Mouse (Mus musculus) midbrain, postnatal 0 days (tissue): Measurements from ENCODE around the gene Siglech. TPM values are rescaled to one million over a fixed set of nuclear protein-coding genes. Genes with fewer than 3 reads are reported as not detected.

Source experiments
- ATAC-seq: fragments of 200-750 bp; cut with Nextera tagmentation; 2 replicates; pipeline ENCODE4 v1.8.0; 2017; ENCODE audit warnings: moderate number of reproducible peaks, mild to moderate bottlenecking, moderate TSS enrichment, moderate library complexity; ENCODE audit not compliant: low FRiP score
- DNase-seq: peaks from one replicate; pipeline ENCODE4 v3.0.0-alpha.2; 2015; ENCODE audit warnings: low spot score
- H3K27ac ChIP-seq: fragments of 300-500 bp; sonication (generic); 2 replicates; pipeline ENCODE4 v1.5.1; 2014; ENCODE audit warnings: low read depth, mild to moderate bottlenecking, low read length, mixed read lengths
- H3K27me3 ChIP-seq: fragments of 300-500 bp; sonication (generic); 2 replicates; pipeline ENCODE4 v1.6.1; 2014; ENCODE audit warnings: low read length, control low read depth, mixed read lengths; ENCODE audit not compliant: insufficient read depth
- H3K36me3 ChIP-seq: fragments of 300-500 bp; sonication (generic); 2 replicates; pipeline ENCODE4 v1.6.1; 2014; ENCODE audit warnings: low read length, control low read depth, mixed read lengths; ENCODE audit not compliant: insufficient read depth
- H3K4me1 ChIP-seq: fragments of 300-500 bp; sonication (generic); 2 replicates; pipeline ENCODE4 v1.6.1; 2014; ENCODE audit warnings: mild to moderate bottlenecking, control low read depth, antibody characterized with exemption, low read length, mixed read lengths; ENCODE audit not compliant: insufficient read depth
- H3K4me2 ChIP-seq: fragments of 300-500 bp; sonication (generic); 2 replicates; pipeline ENCODE4 v1.6.1; 2014; ENCODE audit warnings: low read depth, mild to moderate bottlenecking, low read length, mixed read lengths; ENCODE audit not compliant: poor library complexity, severe bottlenecking
- H3K4me3 ChIP-seq: fragments of 300-500 bp; sonication (generic); 2 replicates; pipeline ENCODE4 v1.5.1; 2014; ENCODE audit warnings: low read depth, mild to moderate bottlenecking, low read length, moderate library complexity
- H3K9ac ChIP-seq: fragments of 300-500 bp; sonication (generic); replicated peaks from 2 replicates; pipeline ENCODE4 v1.6.1; 2014; ENCODE audit warnings: mild to moderate bottlenecking, low read length, moderate library complexity, mixed read lengths; ENCODE audit not compliant: poor library complexity, severe bottlenecking
- H3K9me3 ChIP-seq: fragments of 300-500 bp; sonication (generic); 2 replicates; pipeline ENCODE4 v1.6.1; 2016; ENCODE audit warnings: low read length, control low read depth
- CTCF ChIP-seq: IDR thresholded peaks from 2 replicates; pipeline ENCODE4 v1.5.1; 2016; ENCODE audit warnings: antibody characterized with exemption, mild to moderate bottlenecking
- WGBS: fragments of 180-500 bp; shearing (Covaris S2); extraction: QIAGEN DNeasy Blood & Tissue Kit; methylation state at CpG from one replicate; pipeline ENCODE4 v1.1.7; 2014; 5-methylcytosine and 5-hydroxymethylcytosine counted together
- polyA plus RNA-seq: library from polyadenylated mRNA; unstranded; fragments of >200 nt; fragmentation: Nextera tagmentation; extraction: Ambion mirVana; gene quantifications from 2 replicates; pipeline ENCODE4 v1.2.1, GENCODE M21; 2015
- total RNA-seq: library from RNA; depleted of rRNA; stranded (reverse); fragments of >200 nt; gene quantifications from 2 replicates; pipeline ENCODE4 v1.2.3, GENCODE M21; 2014; rRNA removed

Gene Siglech
- total and polyA plus RNA-seq, 2 experiments from 2014 or later = 2.2 to 4.1 TPM

- TF ChIP-seq CTCF = no peak
- Histone ChIP-seq H3K9me3 (no peaks in the 10 kb centered on the region), H3K27ac (no peak overlapping the region), H3K36me3 (peaks cover 34% of the 10 kb centered on the region), H3K4me1 (no peaks in the 10 kb centered on the region), H3K4me3 (no peak overlapping the region), H3K4me2 (no peak overlapping the region), H3K27me3 (no peaks in the 10 kb centered on the region), H3K9ac (no peak overlapping the region)
- DNase-seq = no peak
- 89% methylated on average over 9 of the region's 9 CpGs for WGBS
- no peak for ATAC-seq
Measured at GRCm38 (mm10) chr7:55827551-55827950, 59.6 kb downstream of the Siglech start.

Other genes with a start within 250 kb of the Siglech start
- 17.8 and 27.3 TPM in 2 replicates for gene Tubgcp5, start 26.0 kb downstream of the Siglech start, total RNA-seq
- gene Tubgcp5, start 26.0 kb downstream of the Siglech start, polyA plus RNA-seq = 21.5 and 21.6 TPM in 2 replicates
- 41.4 and 49.5 TPM in 2 replicates for gene Cyfip1, start 73.6 kb downstream of the Siglech start, total RNA-seq
- gene Cyfip1, start 73.6 kb downstream of the Siglech start, polyA plus RNA-seq = 31.4 and 33.1 TPM in 2 replicates
- 28.9 and 38.8 TPM in 2 replicates for gene Nipa2, start 194.3 kb downstream of the Siglech start, total RNA-seq
- gene Nipa2, start 194.3 kb downstream of the Siglech start, polyA plus RNA-seq = 28.0 and 31.3 TPM in 2 replicates